Mouse (Mus musculus): Measurements from ENCODE around the gene Ormdl3. TPM values are rescaled to one million over a fixed set of nuclear protein-coding genes. Genes with fewer than 3 reads are reported as not detected.
A peak's percentile ranks its signal among the peaks of the same experiment; 100 is the strongest.
"Not testable (repeated sequence)": the region's sequence is repeated elsewhere in the genome, so short reads cannot be mapped to it uniquely, and the experiment has no call there.

Gene Ormdl3
- 10 to 100 TPM; 46.6 to 48.9 TPM for total RNA-seq (2021)

DNA sequence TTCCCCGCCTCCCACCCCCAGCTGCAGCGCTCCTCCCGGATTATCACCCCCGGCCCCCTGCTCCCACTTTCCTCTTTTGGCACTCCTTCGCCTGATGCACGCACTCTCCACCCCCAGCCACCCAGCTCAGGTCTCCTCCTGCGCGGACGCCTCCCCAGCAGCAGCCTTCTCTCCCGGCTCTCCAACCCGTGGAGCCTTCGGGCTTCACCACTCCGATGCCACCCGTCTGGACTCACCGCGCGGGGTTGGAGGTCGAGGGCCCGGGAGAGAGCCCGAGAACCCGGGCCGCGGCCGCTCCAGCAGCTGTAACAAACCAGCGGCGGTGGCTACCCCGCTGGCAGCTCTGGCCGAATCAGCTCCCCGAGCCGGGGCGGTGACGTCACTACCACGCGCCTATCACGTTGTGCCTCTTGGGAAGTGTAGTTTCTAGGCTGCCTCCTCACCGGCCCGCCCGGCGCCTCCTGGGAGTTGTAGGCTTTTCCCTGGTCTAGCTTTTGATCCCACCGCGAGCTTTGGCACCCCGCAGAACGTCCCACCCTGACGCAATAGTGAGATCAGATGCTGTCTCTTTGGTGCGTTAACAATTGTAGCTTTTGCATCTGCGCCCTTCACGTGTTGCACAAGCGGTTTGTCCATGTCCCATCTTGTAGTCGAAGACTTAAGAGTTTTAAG is at the start of gene Ormdl3:
Gene Ormdl3 (minus strand): TSS at position 477 of the 672 bp plus-strand sequence.
- intact Hi-C loops (cut with DNase I) = no loop called here
- peak; percentile 99 for DNase-seq

DNA sequence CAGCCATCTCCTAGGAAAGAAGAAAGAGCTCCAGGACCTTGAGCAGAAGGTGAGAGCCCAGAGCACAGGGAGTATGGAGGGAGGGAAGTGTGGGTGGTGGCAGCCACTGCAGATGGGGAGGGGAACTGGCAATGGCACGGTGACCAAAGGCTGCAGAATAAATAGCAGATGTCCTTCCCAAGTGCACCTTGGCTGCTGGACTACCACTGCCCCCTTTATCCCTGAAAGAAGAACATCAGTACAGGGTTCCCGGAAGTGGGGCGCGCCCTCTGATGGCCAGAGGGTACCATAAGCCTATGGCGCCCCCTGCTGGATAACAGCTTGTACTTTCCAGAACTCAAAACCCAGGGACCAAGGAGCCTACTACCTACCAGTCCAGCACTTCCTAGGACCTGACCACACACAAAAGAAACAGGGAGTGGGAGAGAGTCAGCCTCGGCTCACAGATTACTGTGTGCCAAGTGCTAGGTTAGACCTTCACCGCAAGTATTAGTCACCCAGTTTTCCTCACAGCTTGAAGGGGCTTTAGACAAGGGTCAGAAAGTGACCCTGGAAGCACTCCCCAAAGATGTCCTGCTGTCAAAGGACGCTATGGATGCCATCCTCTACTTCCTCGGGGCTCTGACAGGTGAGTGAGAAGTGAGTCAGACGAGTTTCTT is 48.3 kb upstream of the Ormdl3 start:
- intact Hi-C loops (cut with DNase I) = loop anchor here (2.0 kb wide), 1 partner anchor 19 kb away; no protein-coding TSS in a partner anchor
- peak in 1 of 2 experiments; percentile 24 for DNase-seq

DNA sequence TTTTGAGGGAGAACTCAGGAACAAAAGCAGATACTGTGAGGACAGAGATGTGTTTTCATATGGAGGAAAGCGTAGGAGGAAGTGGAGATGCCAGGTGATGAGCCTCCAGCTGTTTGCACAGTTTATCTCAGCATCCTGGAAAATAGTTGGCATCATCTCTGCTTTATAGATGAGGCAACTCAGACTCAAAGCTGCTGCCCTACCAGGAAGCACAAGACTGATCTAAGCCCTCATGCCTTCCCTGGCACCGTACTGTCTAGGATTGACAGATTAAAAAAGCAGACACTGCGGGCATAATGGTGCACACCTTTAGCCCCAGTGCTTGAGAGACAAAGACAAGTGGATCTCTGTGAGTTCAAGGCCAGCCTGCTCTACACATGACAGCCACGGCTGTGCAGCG is 43.5 kb upstream of the Ormdl3 start:
- no peak for DNase-seq
- intact Hi-C loops (cut with DNase I) = no loop called here

DNA sequence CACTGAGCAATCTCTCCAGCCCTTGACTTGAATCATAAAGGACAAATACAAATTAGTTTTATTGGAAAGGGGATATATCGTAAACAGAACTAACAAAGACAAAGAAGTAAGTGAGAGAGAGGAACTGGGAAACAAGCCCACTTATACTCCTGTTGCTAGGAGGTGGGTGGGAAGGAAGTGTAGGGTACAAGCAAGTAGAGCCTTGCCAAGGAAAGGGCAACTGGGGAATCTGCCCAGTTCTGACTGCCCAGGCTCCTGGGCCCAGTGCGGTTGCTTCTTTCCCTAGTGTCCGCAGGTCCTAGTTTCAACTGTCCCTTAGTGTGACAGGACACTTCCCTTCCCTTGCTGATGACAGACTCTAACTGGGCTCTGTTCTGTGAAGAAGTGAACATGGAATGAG is 41.5 kb upstream of the Ormdl3 start:
- intact Hi-C loops (cut with DNase I) = no loop called here
- DNase-seq = no peak

DNA sequence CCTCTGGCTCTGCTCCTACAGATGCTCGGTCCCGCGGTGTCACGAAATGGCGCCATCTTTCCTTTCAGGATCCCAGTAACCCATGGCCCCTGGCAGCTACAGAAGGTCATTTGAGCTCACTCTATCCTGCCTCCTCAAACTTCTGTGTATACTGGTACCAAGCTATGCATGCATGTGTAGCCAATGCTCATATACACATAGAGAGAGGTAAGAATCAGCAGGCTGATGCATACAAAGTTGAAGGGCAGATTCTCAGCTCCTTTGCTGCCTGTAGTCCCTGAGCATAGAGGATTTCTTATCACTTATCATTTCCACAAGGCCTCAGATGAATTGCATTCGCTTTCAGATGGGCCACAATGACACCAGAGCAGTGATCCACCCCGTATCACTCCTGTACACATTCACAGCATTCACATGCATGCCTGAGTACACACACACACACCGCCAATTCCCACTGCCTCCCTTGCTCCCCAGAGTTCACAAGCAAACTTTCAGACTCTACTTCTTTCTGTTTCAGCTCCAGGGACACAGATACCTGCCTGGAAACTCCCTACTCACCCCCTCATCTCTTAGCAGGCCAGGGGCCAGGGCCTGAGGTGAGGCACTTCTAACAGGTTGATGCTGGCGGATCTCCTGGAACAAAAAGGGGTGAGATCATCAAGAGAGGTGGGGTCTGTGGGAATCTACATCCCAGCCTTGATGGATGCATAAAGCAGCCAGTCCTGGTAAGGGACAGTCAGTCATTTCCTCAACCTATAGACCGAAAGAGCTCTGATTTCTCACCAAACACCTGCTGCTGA is 38.6 kb upstream of the Ormdl3 start, which contains the start of the genes Gm12355 and Gsdma3:
Gene Gm12355 (minus strand): TSS at position 51 of the 800 bp plus-strand sequence.
Gene Gsdma3 (plus strand): TSS at position 750 of the 800 bp plus-strand sequence.
- DNase-seq = no peak
- intact Hi-C loops (cut with DNase I) = no loop called here

DNA sequence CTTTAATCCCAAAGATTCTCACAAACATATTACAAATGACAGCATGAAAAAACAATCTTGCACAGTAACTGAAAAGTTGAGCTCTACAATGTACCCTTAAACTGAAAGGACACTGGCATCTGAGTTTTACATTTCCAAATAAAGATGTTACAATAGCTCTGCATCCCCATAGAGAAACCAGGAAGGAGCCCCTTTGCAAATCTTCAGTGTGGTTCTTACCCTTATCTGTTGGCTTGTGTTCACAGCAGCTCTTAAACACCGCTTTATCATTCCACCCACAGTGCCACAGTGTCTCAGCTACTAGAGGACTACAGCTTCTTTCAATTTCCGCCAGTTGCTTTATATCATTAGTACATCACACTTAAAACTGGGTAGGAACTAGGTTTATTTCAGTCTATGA is 37.2 kb upstream of the Ormdl3 start:
- intact Hi-C loops (cut with DNase I); DNase-seq: not testable (repeated sequence)

DNA sequence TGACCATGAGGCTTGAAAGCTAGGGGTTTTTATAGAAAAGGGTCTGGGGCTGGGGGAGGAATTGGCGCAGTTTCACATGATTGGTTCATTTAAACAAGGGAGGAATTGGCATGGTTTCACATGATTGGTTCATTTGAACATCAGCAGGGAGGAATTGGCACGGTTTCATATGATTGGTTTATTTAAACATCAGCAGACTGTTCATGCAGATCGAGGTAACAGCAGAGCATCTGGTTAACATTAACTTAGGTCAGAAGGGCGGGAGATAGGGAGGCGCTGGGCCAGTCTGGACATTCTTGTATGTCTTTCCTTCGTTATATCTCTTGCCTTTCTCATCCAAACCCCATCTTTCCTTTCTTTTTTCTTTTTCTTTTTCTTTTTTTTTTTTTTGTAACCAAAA is 36.8 kb upstream of the Ormdl3 start:
- DNase-seq; intact Hi-C loops (cut with DNase I): not testable (repeated sequence)

DNA sequence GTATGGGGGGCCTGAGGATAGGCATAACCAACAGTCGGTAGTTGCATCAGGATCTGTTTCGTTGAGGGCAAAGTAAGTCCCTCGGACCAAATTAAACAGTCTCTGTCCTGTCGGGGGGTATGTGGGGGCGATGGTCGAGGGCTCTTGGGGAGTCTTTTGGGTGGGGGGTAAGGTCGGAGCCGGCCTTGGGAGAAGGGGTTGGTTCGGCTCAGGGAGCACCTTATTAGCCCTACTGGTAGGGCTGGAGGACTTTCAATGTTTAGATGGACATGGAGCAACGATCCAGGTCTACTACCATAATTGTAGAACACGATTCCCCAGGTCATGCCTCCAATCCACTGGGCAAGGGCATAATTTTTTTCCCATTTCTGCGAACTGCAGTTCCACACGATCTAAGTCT is 33.6 kb upstream of the Ormdl3 start:
- intact Hi-C loops (cut with DNase I) = no loop called here
- DNase-seq = no peak

DNA sequence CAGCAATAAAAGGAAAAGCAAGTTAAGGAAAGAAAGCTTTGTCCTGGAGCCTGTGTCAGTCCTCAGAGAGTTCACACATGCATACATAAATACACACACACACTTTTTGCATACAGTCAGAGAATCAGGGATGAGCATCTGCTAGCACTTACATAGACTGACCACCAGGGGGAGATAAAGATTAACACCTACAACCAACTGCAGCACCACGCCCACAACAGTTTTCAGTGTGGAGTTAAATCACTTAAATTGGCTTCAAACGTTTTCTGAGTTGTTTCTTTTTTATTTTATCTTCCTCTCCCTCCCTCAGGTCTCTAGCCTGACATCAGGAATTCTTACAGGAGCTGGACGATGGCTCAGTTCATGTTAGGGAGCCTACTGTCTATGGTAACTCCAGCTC is 19.6 kb upstream of the Ormdl3 start:
- intact Hi-C loops (cut with DNase I) = loop anchor here (1.0 to 5.0 kb wide), 3 partner anchors 31 to 71 kb away; no protein-coding TSS in a partner anchor
- DNase-seq = peak; percentile 53 to 59

DNA sequence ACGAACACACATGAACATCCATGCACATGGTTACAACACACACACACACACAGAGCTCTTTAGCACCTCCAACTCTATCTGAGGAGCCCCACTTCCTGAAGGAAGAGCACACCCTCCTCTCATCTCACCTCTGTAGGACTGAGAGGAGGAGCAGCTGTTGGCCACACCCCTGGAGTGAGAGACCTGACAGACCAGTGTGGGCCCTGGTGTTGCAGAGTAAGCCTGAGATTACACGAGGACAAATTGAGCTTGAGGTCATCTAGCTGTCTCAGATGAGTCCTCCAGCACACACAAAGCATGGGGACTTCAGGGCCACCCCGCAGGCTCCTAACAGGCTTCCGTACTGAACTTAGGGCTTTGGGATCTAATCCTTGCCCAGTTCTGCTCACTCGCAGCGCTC is 17.7 kb upstream of the Ormdl3 start:
- not testable (repeated sequence) for DNase-seq
- intact Hi-C loops (cut with DNase I) = loop anchor here (5.0 kb wide), 1 partner anchor 72 kb away; no protein-coding TSS in a partner anchor

DNA sequence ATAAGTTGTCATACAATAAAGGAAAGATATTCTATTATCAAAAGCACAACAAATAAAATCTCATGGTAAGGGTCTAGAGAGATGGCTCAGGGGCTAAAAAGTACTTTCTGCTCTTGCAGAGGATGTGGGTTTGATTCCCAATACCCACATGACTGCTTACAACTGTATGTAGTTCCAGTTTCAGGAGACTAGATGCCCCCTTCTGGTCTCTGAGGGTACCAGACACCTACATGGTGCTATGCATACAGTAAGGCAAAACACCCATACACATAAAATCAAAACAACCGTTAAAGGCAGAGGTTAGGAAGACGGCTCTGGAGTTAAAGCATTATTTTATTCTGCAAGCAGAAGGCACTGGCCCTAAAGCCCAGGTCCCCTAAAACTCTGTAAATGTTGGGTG is 16.8 kb upstream of the Ormdl3 start:
- intact Hi-C loops (cut with DNase I) = no loop called here

DNA sequence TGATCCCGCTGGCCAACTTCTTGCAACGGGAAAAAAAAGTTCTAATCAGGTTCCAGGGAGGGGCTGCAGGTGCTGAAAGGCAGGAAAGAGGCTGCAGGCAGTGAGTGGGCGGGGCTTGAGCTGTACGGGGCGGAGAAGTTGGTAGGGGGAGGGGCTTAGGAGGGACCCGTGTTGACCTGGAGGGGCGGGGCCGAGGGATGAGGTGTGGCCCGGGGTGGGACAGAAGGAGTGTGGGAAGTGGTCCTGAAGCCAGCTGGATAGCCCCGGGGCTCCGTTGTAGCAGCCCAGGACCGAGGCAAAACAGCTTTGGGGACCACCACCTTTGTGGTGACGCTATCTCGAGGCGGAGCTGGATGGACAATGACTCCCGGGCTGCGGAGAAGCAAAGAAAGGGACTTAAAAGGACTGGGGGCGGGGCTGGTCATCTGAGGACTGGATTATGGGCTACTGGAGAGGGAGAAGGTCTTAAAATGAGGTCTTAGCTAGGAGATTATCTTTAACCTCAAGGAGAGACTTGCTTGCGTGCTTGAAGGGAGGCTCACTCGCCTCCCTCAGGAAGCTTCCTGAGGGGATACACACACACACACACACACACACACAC is 15.0 kb upstream of the Ormdl3 start:
- intact Hi-C loops (cut with DNase I) = no loop called here
- no peak for DNase-seq

More for the DNA sequence above, 16.8 kb upstream of the Ormdl3 start:
- DNase-seq = no peak

DNA sequence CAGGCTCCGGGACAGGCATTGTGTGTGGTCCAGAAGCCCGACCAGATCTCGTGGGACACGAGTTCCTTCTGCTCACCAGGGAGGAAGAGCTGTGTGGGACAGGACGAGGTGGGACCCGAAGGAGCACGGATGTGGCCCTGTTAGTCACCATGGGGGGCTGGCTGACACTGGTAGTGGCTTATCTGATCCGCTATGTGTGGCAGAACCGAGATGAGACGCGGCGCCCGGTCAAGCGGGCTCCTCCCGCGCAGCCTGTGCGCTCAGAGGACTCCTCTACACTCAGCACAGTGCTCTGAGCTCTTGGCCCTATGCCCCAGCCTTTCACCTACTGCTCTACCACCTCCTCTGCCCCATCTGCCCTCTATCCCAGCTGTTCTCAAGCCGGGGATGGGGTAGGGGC is 12.1 kb upstream of the Ormdl3 start:
- DNase-seq = no peak
- intact Hi-C loops (cut with DNase I) = loop anchor here (5.0 kb wide), 1 partner anchor 257 kb away; no protein-coding TSS in a partner anchor

DNA sequence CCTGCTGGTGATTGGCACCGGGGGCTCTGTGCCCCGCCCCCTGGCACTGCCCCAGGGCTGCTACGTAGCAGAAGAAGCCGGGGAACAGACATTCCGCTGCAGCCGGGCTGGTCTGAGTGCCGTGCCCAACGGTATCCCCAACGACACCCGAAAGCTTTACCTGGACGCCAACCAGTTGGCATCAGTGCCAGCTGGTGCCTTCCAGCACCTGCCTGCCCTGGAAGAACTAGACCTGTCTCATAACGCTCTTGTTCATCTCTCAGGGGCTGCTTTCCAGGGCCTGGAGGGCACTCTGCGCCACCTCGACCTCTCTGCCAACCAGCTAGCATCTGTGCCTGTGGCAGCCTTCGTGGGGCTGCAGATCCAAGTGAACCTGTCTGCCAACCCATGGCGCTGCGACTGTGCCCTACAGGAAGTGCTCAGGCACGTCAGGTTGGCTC is 11.7 kb upstream of the Ormdl3 start:
- intact Hi-C loops (cut with DNase I) = loop anchor here (5.0 kb wide), 1 partner anchor 257 kb away; no protein-coding TSS in a partner anchor
- no peak for DNase-seq

DNA sequence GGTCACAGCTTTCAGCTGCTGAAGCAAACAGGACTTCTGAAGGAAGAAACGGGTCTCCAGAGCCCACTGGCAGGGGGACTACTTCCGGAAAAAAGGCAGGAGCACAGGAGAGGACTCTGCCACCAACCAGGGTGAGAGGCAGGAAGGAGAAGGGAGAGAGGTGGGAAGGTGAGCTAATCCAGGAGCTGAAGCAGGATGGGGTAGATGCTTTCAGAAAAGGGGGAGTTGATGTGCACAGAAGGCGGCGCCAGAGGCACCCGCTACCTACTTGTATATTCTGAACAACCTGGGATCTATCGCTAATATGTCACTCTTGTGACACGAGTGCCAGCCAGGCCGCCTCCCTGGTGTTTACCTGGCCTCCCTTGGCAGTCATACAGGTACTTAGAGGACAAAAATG is 10.8 kb upstream of the Ormdl3 start, which contains the start of gene Lrrc3c:
Gene Lrrc3c (plus strand): TSS at position 301 of the 400 bp plus-strand sequence.
- DNase-seq = no peak
- intact Hi-C loops (cut with DNase I) = loop anchor here (1.0 to 5.0 kb wide), 2 partner anchors 43 to 256 kb away; no protein-coding TSS in a partner anchor

DNA sequence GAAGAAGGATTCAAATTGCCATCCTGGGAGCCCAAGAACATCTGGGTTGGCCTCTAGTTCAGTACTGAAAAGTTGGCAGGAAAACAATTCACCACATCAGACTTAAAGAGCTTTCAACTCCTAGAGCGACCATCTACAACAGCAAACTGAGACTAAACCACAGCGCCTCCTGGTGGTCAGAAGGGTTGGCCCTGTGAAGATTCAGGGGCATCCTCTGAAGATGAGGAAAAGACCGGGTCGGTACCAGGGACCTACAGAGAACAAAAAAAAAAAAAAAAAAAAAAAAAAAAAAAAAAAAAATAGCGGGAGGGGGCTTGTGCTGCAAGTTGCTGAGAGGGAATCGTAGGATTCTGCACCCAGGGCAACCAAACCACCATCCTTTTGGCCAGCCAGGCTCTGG is 10.2 kb upstream of the Ormdl3 start:
- peak; percentile 57 to 81 for DNase-seq
- intact Hi-C loops (cut with DNase I) = loop anchor here (1.0 to 5.0 kb wide), 2 partner anchors 42 to 255 kb away; no protein-coding TSS in a partner anchor

DNA sequence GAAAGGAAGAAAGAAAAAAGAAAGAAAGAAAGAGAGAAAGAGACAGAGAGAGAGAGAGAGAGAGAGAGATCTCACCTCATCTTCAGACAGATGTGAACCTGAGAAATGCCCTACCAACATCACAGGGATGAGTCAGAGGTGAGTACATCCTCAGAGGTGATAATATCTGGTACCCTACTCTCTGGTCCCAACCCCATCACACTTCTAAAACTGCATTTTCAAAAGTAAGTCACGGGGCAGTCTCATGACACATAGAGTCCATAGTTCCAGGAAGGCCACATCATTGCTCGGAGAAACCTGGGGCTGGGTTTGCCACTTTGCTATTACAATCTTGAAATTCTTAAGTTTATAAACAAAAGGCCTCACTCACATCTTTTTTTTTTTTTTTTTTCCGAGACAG is 8.8 kb upstream of the Ormdl3 start:
- DNase-seq = no peak
- intact Hi-C loops (cut with DNase I) = loop anchor here (5.0 kb wide), 1 partner anchor 254 kb away; no protein-coding TSS in a partner anchor

DNA sequence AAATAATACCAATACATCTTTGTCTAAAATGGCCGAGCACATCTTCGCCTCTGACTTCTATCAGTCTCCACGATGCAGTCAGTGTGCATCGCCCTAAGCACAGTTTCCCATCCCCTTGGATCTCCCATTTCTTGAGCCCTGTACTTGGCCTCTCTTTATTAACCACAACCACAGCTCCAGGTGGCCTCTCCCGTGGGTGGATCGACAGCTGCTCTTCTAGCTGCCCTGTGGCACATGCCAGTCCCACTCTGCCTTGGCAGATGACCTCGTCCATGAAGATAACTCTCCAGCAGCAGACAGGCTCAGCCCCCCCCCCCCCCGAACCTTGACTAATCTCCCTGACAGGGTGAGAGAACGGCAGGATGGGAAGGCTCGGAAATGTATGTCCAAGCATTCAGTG is 8.3 kb upstream of the Ormdl3 start:
- intact Hi-C loops (cut with DNase I) = loop anchor here (5.0 kb wide), 1 partner anchor 253 kb away; no protein-coding TSS in a partner anchor
- no peak for DNase-seq

DNA sequence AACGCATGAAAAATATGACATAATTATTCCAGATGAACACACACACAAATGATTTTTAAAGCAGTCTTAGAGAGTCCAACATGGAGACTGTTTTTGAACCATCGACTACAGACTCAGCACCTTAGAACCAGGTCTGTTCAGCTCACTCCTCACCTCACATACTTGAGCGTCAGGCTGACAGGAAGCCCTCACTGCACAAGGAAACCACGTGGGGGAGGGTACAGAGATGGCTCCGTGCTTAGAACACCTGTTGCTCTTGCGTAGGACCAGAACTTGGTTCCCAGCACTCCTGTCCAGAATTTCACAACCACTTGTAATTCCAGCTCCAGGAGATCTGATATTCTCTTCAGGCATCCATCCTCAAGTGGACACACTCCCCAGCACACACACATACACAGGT is 7.9 kb upstream of the Ormdl3 start:
- DNase-seq = no peak
- intact Hi-C loops (cut with DNase I) = loop anchor here (5.0 kb wide), 1 partner anchor 253 kb away; no protein-coding TSS in a partner anchor

All from heart, postnatal 10 days (tissue).